Mouse (Mus musculus) frontal cortex, postnatal 10 days (tissue): ENCODE results near the gene Pram1.

ENCODE experiments used
- DNase-seq, 2 experiments: peaks; one replicate each; pipeline ENCODE4 v3.0.0; 2022; ENCODE audit warnings: low spot score in 2 of 2, mixed read lengths in 1 of 2

The Pram1 gene

GRCm38 (mm10) chr17:33666813-33667212 lies 29.0 kb downstream of the Pram1 start:
- DNase-seq = no peak

- DNase-seq = no peak
These were observed 31.8 kb downstream of the Pram1 start for GRCm38 (mm10) chr17:33669681-33670080.

- no peak for DNase-seq
These were observed 36.0 kb downstream of the Pram1 start for GRCm38 (mm10) chr17:33673837-33674236.

GRCm38 (mm10) chr17:33675452-33675851 lies 37.6 kb downstream of the Pram1 start:
- DNase-seq = no peak

GRCm38 (mm10) chr17:33676086-33676485 lies 38.2 kb downstream of the Pram1 start:
- DNase-seq = no peak

DNA sequence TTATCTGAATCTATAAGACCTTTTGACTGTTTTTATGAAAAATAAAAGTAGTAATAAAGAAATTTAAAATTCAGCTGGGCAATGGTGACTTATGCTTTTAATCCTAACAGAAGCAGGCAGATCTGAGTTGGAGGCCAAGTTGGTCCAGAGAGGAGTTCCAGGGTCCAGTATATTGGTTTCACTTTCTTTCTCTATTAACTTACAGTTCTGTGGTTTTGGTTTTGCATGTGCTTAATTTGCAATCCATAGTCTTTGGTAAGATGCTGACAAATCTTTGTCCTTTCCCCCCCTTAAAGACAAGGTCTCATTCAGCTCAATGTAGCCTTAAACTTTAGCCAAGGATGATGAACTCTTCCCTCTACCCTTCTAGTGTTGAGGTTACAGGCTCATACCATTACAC lies 40.9 kb downstream of the Pram1 start:
- DNase-seq = no peak

DNA sequence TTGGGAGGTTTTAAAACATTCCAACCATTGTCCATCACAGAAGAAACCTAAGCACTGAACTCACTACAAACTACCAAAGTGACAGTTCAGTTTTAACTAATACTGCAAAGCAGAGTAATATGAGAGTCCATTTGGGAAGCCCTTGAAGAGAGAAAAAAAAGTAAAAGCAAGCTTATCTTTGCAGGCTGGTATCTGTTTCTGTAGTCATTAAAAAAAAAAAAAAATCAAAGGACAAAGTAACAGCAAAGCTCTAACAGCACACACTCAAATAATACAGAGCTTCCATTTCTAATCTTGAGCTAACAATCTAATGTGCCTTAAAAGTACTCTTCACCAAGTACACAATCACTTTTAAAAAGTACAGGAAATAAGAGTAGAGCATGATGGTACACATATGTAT lies 43.9 kb downstream of the Pram1 start:
- no peak for DNase-seq

- DNase-seq = peak; percentile 62 to 76
These were observed 46.9 kb downstream of the Pram1 start for GRCm38 (mm10) chr17:33684671-33685231.

DNA sequence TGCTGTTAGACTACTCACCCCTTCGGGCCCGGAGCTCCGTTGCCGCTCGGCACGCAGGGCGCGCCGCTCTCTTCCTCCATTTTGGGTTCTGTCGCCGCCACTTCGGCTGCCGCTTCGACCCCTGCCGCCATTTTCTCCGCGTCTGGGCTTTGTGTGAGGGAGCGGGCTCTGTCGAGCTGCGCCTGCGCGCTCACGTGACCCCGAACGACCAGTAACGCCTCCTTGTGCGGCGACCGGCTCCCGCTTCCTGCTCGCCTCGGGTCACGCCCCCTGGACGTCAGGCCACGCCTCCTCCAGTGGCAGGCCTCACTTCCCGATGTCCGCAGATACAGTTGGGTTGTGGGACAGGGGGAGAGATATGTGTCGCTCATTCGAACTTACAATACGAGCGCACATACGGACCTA lies 47.4 kb downstream of the Pram1 start:
- DNase-seq = peak; percentile 95 to 98

- DNase-seq = no peak
These were observed 48.9 kb downstream of the Pram1 start, which contains the start of gene Hnrnpm for GRCm38 (mm10) chr17:33686760-33687159. Gene Hnrnpm (minus strand): TSS chr17:33686860.
